Mouse (Mus musculus) T-helper 2 cell (primary cell): Measurements from ENCODE around the gene Cxcl10.
"Not testable (repeated sequence)": the region's sequence is repeated elsewhere in the genome, so short reads cannot be mapped to it uniquely, and the experiment has no call there.

Source experiments
- in situ Hi-C: fragments of 300-600 bp; cut with MboI, MseI; formaldehyde crosslinking; loops from one replicate; pipeline ENCODE4 v1.15.1; 2025; ENCODE audit warnings: high pct_unique_total_duplicates

Gene Cxcl10

GRCm38 (mm10) chr5:92369151-92369994, 20.7 kb upstream of the Cxcl10 start:
- in situ Hi-C loops = no loop called here

GRCm38 (mm10) chr5:92368392-92368791, 19.7 kb upstream of the Cxcl10 start:
- in situ Hi-C loops = no loop called here

- in situ Hi-C loops = no loop called here
These were observed 17.9 kb upstream of the Cxcl10 start for GRCm38 (mm10) chr5:92366565-92366964.

GRCm38 (mm10) chr5:92365146-92365705, 16.5 kb upstream of the Cxcl10 start:
- in situ Hi-C loops = no loop called here

- in situ Hi-C loops = no loop called here
These were observed 15.3 kb upstream of the Cxcl10 start for GRCm38 (mm10) chr5:92364011-92364410.

- in situ Hi-C loops = no loop called here
These were observed 14.5 kb upstream of the Cxcl10 start for GRCm38 (mm10) chr5:92363179-92363578.

GRCm38 (mm10) chr5:92358767-92359455, 10.2 kb upstream of the Cxcl10 start:
- in situ Hi-C loops = no loop called here

GRCm38 (mm10) chr5:92358033-92358432, 9.3 kb upstream of the Cxcl10 start:
- in situ Hi-C loops = no loop called here

GRCm38 (mm10) chr5:92353517-92353916, 4.8 kb upstream of the Cxcl10 start:
- in situ Hi-C loops = no loop called here

GRCm38 (mm10) chr5:92352716-92353115, 4.0 kb upstream of the Cxcl10 start:
- in situ Hi-C loops = not testable (repeated sequence)

GRCm38 (mm10) chr5:92349731-92350130, 1.0 kb upstream of the Cxcl10 start:
- in situ Hi-C loops = no loop called here

- in situ Hi-C loops = no loop called here
These were observed 3.7 kb downstream of the Cxcl10 start for GRCm38 (mm10) chr5:92345006-92345405.

GRCm38 (mm10) chr5:92340606-92341005, 8.1 kb downstream of the Cxcl10 start:
- in situ Hi-C loops = no loop called here

GRCm38 (mm10) chr5:92336743-92337142, 11.9 kb downstream of the Cxcl10 start:
- in situ Hi-C loops = no loop called here

- in situ Hi-C loops = no loop called here
These were observed 16.3 kb downstream of the Cxcl10 start for GRCm38 (mm10) chr5:92332359-92332840.

GRCm38 (mm10) chr5:92331635-92332338, 16.9 kb downstream of the Cxcl10 start, which contains the start of gene Art3:
TSS of gene Art3 (plus strand) at chr5:92331827.
- in situ Hi-C loops = no loop called here

- in situ Hi-C loops = no loop called here
These were observed 17.6 kb downstream of the Cxcl10 start for GRCm38 (mm10) chr5:92331122-92331521.

- in situ Hi-C loops = no loop called here
These were observed 20.8 kb downstream of the Cxcl10 start, which contains the start of gene Cxcl9 for GRCm38 (mm10) chr5:92327929-92328328. TSS of gene Cxcl9 (minus strand) at chr5:92328079.

GRCm38 (mm10) chr5:92327367-92327766, 21.3 kb downstream of the Cxcl10 start:
- in situ Hi-C loops = no loop called here

GRCm38 (mm10) chr5:92323264-92323663, 25.4 kb downstream of the Cxcl10 start:
- in situ Hi-C loops = no loop called here

- in situ Hi-C loops = no loop called here
These were observed 26.1 kb downstream of the Cxcl10 start for GRCm38 (mm10) chr5:92322612-92323011.
